Mouse (Mus musculus) Patski (cell line): ENCODE measurements around the gene Jup. TPM values are rescaled to one million over a fixed set of nuclear protein-coding genes. Genes with fewer than 3 reads are reported as not detected.

Experiments used
- ATAC-seq: fragments of 100-300 bp; one replicate; pipeline ENCODE4 v1.8.0; 2021
- CTCF ChIA-PET: fragments of 350-600 bp; sonication (Branson Sonifier 250); formaldehyde crosslinking; loops from one replicate; lab custom pipeline; 2022; ENCODE audit warnings: inconsistent platforms; lab: Charles Lee
- POLR2A ChIA-PET: fragments of 350-600 bp; sonication (Branson Sonifier 250); formaldehyde crosslinking; loops from one replicate; lab custom pipeline; 2022; ENCODE audit warnings: antibody characterized with exemption, inconsistent platforms; lab: Charles Lee
- DNase-seq: peaks from one replicate; pipeline ENCODE4 v3.0.0-alpha.2; 2011; ENCODE audit warnings: low read depth, low spot score
- H3K27me3 ChIP-seq: fragments of 371-371 bp; one replicate; pipeline ENCODE4 v1.5.1; 2021
- CTCF ChIP-seq: fragments of 100-300 bp; IDR thresholded peaks from one replicate; pipeline ENCODE4 v1.5.1; 2021
- in situ Hi-C: fragments of 300-500 bp; cut with MboI; formaldehyde crosslinking; loops from 3 replicates; pipeline ENCODE4 v1.11.1; 2018; ENCODE audit warnings: low pct_unique_long_range_greater_than_20kb, mixed read lengths
- polyA plus RNA-seq: library from polyadenylated mRNA; unstranded; gene quantifications from one replicate; pipeline ENCODE4 v1.2.3, GENCODE M21; 2021

Jup gene
- polyA plus RNA-seq, 1 experiment from 2014 or later, result 71.6 TPM

- ATAC-seq, result no peak
- ChIA-PET POLR2A (interaction anchor here (0.6 kb wide), 2 partner anchors 182 to 336 kb away, joined by 3 to 5 read pairs; partner anchors contain the start of gene Hcrt), CTCF (interaction anchor here (1.4 to 2.5 kb wide), 3 partner anchors 11 to 95 kb away, joined by 5 to 15 read pairs (median 6); no protein-coding TSS in a partner anchor)
- TF ChIP-seq CTCF, result no peak
- H3K27me3 ChIP-seq, result no peaks in the 10 kb centered on the region
- in situ Hi-C loops, result loop anchor here (5.0 kb wide), 2 partner anchors 40 to 130 kb away; no protein-coding TSS in a partner anchor
- DNase-seq, result no peak
Measured at GRCm38 (mm10) chr11:100426820-100427219, 29.3 kb upstream of the Jup start.

GRCm38 (mm10) chr11:100425851-100426250, 28.3 kb upstream of the Jup start:
- in situ Hi-C loops, result loop anchor here (5.0 kb wide), 2 partner anchors 41 to 131 kb away; no protein-coding TSS in a partner anchor
- ATAC-seq, result peak; percentile 76
- DNase-seq, result no peak
- peak; percentile 93 for TF ChIP-seq CTCF
- H3K27me3 ChIP-seq, result no peaks in the 10 kb centered on the region
- POLR2A ChIA-PET, result interaction anchor here (1.0 kb wide), 1 partner anchor 27 kb away, joined by 3 read pairs; no protein-coding TSS in a partner anchor
- CTCF ChIA-PET, result interaction anchor here (0.7 to 2.5 kb wide), 9 partner anchors 10 to 102 kb away, joined by 3 to 15 read pairs (median 5); partner anchors contain the start of gene Acly

GRCm38 (mm10) chr11:100423836-100424235, 26.3 kb upstream of the Jup start:
- DNase-seq (no peak), ATAC-seq (no peak)
- in situ Hi-C loops, result loop anchor here (5.0 kb wide), 1 partner anchor 273 kb away; no protein-coding TSS in a partner anchor
- CTCF ChIA-PET, result interaction anchor here (1.8 kb wide), 1 partner anchor 132 kb away, joined by 4 read pairs; no protein-coding TSS in a partner anchor
- POLR2A ChIA-PET, result interaction anchor here (0.5 kb wide), 1 partner anchor 261 kb away, joined by 5 read pairs; no protein-coding TSS in a partner anchor
- TF ChIP-seq CTCF, result no peak
- H3K27me3 ChIP-seq, result no peaks in the 10 kb centered on the region

- ChIA-PET POLR2A (no interaction called here), CTCF (no interaction called here)
- no peak for TF ChIP-seq CTCF
- H3K27me3 ChIP-seq, result no peaks in the 10 kb centered on the region
- ATAC-seq (no peak), DNase-seq (no peak)
- in situ Hi-C loops, result loop anchor here (5.0 kb wide), 1 partner anchor 276 kb away; no protein-coding TSS in a partner anchor
Measured at GRCm38 (mm10) chr11:100421537-100421936, 24.0 kb upstream of the Jup start.

GRCm38 (mm10) chr11:100414914-100415822, 17.6 kb upstream of the Jup start, which contains the start of gene Fkbp10:
TSS of gene Fkbp10 (plus strand) at chr11:100415697.
- in situ Hi-C loops, result no loop called here
- ATAC-seq (no peak), DNase-seq (no peak)
- TF ChIP-seq CTCF, result no peak
- CTCF ChIA-PET, result interaction anchor here (0.6 to 1.1 kb wide), 2 partner anchors 19 to 121 kb away, joined by 3 read pairs; no protein-coding TSS in a partner anchor
- H3K27me3 ChIP-seq, result no peaks in the 10 kb centered on the region
- POLR2A ChIA-PET, result interaction anchor here (0.9 kb wide), 1 partner anchor 14 kb away, joined by 3 read pairs; no protein-coding TSS in a partner anchor

GRCm38 (mm10) chr11:100414021-100414913, 16.7 kb upstream of the Jup start, which contains the start of gene P3h4:
TSS of gene P3h4 (minus strand) at chr11:100414836.
- H3K27me3 ChIP-seq, result no peaks in the 10 kb centered on the region
- in situ Hi-C loops, result no loop called here
- CTCF ChIA-PET, result interaction anchor here (0.6 to 1.1 kb wide), 3 partner anchors 18 to 120 kb away, joined by 3 read pairs; no protein-coding TSS in a partner anchor
- DNase-seq (no peak), ATAC-seq (peak; percentile 75)
- POLR2A ChIA-PET, result interaction anchor here (0.9 to 1.7 kb wide), 2 partner anchors 15 to 17 kb away, joined by 3 to 6 read pairs; partner anchors contain the start of gene Jup
- TF ChIP-seq CTCF, result peak; percentile 99

GRCm38 (mm10) chr11:100413541-100413940, 16.0 kb upstream of the Jup start:
- TF ChIP-seq CTCF, result no peak
- ATAC-seq, result no peak
- in situ Hi-C loops, result no loop called here
- DNase-seq, result no peak
- no peaks in the 10 kb centered on the region for H3K27me3 ChIP-seq
- CTCF ChIA-PET, result interaction anchor here (1.1 kb wide), 1 partner anchor 46 kb away, joined by 3 read pairs; no protein-coding TSS in a partner anchor
- POLR2A ChIA-PET, result interaction anchor here (1.7 kb wide), 1 partner anchor 16 kb away, joined by 6 read pairs; the partner anchor contains the start of gene Jup

GRCm38 (mm10) chr11:100411736-100412135, 14.2 kb upstream of the Jup start:
- ChIA-PET CTCF (interaction anchor here (1.0 kb wide), 1 partner anchor 63 kb away, joined by 3 read pairs; no protein-coding TSS in a partner anchor), POLR2A (no interaction called here)
- no peak for ATAC-seq
- no peak for TF ChIP-seq CTCF
- no peak for DNase-seq
- in situ Hi-C loops, result no loop called here
- H3K27me3 ChIP-seq, result no peaks in the 10 kb centered on the region

GRCm38 (mm10) chr11:100409686-100410085, 12.1 kb upstream of the Jup start:
- TF ChIP-seq CTCF, result no peak
- in situ Hi-C loops, result loop anchor here (5.0 kb wide), 1 partner anchor 47 kb away; no protein-coding TSS in a partner anchor
- ChIA-PET CTCF (interaction anchor here (1.5 kb wide), 1 partner anchor 9 kb away, joined by 3 read pairs; no protein-coding TSS in a partner anchor), POLR2A (no interaction called here)
- H3K27me3 ChIP-seq, result no peaks in the 10 kb centered on the region
- DNase-seq (no peak), ATAC-seq (no peak)
